ENCODE assay signal across 7 mouse cellular contexts in the genomic region with DNA sequence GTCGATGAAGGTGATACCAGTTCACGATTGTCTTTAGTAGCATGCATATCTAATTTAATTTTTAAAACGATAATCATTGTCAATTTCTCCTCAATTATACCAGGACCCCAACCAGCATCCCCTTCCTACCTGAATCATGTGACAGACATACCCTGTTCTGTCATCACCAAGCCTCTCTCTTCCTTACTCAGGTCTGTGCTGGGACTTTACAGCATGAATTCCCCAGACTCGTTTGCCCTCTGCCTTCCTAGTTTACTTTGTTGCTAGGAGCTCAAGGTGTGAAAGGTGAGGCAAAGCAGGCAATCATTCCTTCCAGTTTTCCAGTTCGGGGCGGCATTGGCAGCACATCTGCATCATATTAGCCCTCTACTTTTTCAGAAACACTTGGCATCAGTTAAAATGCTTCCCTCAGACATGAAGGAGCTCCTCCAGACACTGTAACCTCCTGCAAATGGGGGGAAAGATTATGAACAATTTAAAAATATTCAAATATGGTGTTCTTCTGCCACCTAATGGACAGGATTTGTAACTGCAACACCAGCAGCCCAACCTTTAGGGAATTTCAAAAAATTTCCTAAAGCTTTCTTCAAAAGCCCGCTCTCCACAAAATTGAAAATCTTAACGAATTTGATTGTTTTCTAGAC. TPM values are rescaled to one million over a fixed set of nuclear protein-coding genes. Genes with fewer than 3 reads are reported as not detected.
DNase-seq lines count a peak whose midpoint lies in the region; ATAC-seq and TF ChIP-seq lines count a peak whose summit lies in the region.

No protein-coding gene starts in this region.

- H3K4me1 ChIP-seq in liver, postnatal 0 days (ENCODE audit: insufficient read depth) = no peaks in the 10 kb centered on the region
- H3K4me1 ChIP-seq in liver, embryonic 11.5 days (replicated peaks; ENCODE audit: control insufficient read depth, insufficient read depth, low read length) = no peaks in the 10 kb centered on the region
- H3K4me1 ChIP-seq in forebrain, embryonic 15.5 days = 0 out of 2 replicates have a peak, but pooled peaks cover 3% of the 10 kb centered on the region

- H3K36me3 ChIP-seq in liver, postnatal 0 days (replicated peaks; ENCODE audit: insufficient read depth, low read length) = no peaks in the 10 kb centered on the region
- no peaks in the 10 kb centered on the region for H3K36me3 ChIP-seq in liver, embryonic 11.5 days (ENCODE audit: control insufficient read depth, insufficient read depth, low read length)
- no peaks in the 10 kb centered on the region for H3K36me3 ChIP-seq in forebrain, embryonic 15.5 days

- ATAC-seq in liver, postnatal 0 days = no peak
- ATAC-seq in liver, embryonic 11.5 days (replicated peaks; ENCODE audit: low FRiP score) = no peak
- ATAC-seq in forebrain, embryonic 15.5 days (replicated peaks) = peak; percentile 71
- ATAC-seq in megakaryocyte, adult 5-6 weeks (ENCODE audit: poor library complexity, severe bottlenecking) = peak; percentile 62

- H3K9me3 ChIP-seq in liver, postnatal 0 days (ENCODE audit: low read length) = no peaks in the 10 kb centered on the region
- no peaks in the 10 kb centered on the region for H3K9me3 ChIP-seq in liver, embryonic 11.5 days (ENCODE audit: control insufficient read depth, low read length)
- no peaks in the 10 kb centered on the region for H3K9me3 ChIP-seq in forebrain, embryonic 15.5 days

- TF ChIP-seq CTCF in liver, postnatal 0 days (IDR thresholded peaks at IDR 0.05; ENCODE audit: low read depth) = peak; percentile 70

- no peaks in the 10 kb centered on the region for H3K27me3 ChIP-seq in liver, postnatal 0 days (ENCODE audit: insufficient read depth, low read length)
- H3K27me3 ChIP-seq in liver, embryonic 11.5 days (replicated peaks; ENCODE audit: control insufficient read depth, insufficient read depth, low read length) = no peaks in the 10 kb centered on the region
- no peaks in the 10 kb centered on the region for H3K27me3 ChIP-seq in forebrain, embryonic 15.5 days

- 45% methylated on average over 8 of the region's 8 CpGs for WGBS in liver, postnatal 0 days (ENCODE audit: insufficient replicate concordance)
- 44% methylated on average over 8 of the region's 8 CpGs for WGBS in liver, embryonic 11.5 days
- 57% methylated on average over 8 of the region's 8 CpGs for WGBS in forebrain, embryonic 15.5 days

- no peak overlapping the region for H3K27ac ChIP-seq in liver, postnatal 0 days (ENCODE audit: low read depth)
- no peak overlapping the region for H3K27ac ChIP-seq in liver, embryonic 11.5 days (ENCODE audit: low read depth, low read length)
- H3K27ac ChIP-seq in forebrain, embryonic 15.5 days (replicated peaks) = no peak overlapping the region

- no peak for TF ChIP-seq EP300 in liver, postnatal 0 days (IDR thresholded peaks at IDR 0.05; ENCODE audit: low read depth)

- DNase-seq in liver, postnatal 0 days = no peak
- no peak for DNase-seq in liver, embryonic 11.5 days (ENCODE audit: low spot score)
- DNase-seq in adipocyte (ENCODE audit: low spot score) = peak; percentile 58
- no peak for DNase-seq in adrenal gland, adult 18-20 months (ENCODE audit: low spot score in 2 of 2)
- DNase-seq in testis, postnatal 14 days (ENCODE audit: low spot score) = no peak

- no peak overlapping the region for H3K4me2 ChIP-seq in liver, postnatal 0 days (ENCODE audit: low read depth, low read length)
- H3K4me2 ChIP-seq in liver, embryonic 11.5 days = no peak overlapping the region
- no peak overlapping the region for H3K4me2 ChIP-seq in forebrain, embryonic 15.5 days (replicated peaks)

- no peak overlapping the region for H3K9ac ChIP-seq in liver, postnatal 0 days (replicated peaks)
- H3K9ac ChIP-seq in liver, embryonic 11.5 days (ENCODE audit: low read depth, low read length) = no peak overlapping the region
- H3K9ac ChIP-seq in forebrain, embryonic 15.5 days (replicated peaks) = no peak overlapping the region

- H3K4me3 ChIP-seq in liver, postnatal 0 days (ENCODE audit: low read depth, low read length) = no peak overlapping the region
- no peak overlapping the region for H3K4me3 ChIP-seq in liver, embryonic 11.5 days (ENCODE audit: low read depth, low read length)
- no peak overlapping the region for H3K4me3 ChIP-seq in forebrain, embryonic 15.5 days

RNA-seq across cellular contexts. Expression of a gene that starts 36.3 kb away (rescaled TPM):
- 15.5 and 18.4 TPM in 2 replicates for polyA plus RNA-seq in liver, postnatal 0 days (2015; fragmentation: Nextera tagmentation; extraction: Ambion mirVana)
- 0.29 and 0.86 TPM in 2 replicates for polyA plus RNA-seq in liver, embryonic 11.5 days (2014; fragmentation: Nextera tagmentation; extraction: Ambion mirVana)
- 0.08 and 0.10 TPM in 2 replicates for polyA plus RNA-seq in forebrain, embryonic 15.5 days (2015; fragmentation: Nextera tagmentation; extraction: Ambion mirVana)
- total RNA-seq in megakaryocyte, adult 5-6 weeks (2015) = 0.07 and 0.76 TPM in 2 replicates
- 0.55 and 1.1 TPM in 2 replicates for total RNA-seq in megakaryocyte, adult 5-6 weeks (2017)
- total RNA-seq in adrenal gland, adult 18-20 months (2021) = 10 to 100 TPM; 12.6 to 64.5 TPM

RNA-seq across cellular contexts. Expression of a gene that starts 49.4 kb away (rescaled TPM):
- 132 and 136 TPM in 2 replicates for polyA plus RNA-seq in liver, postnatal 0 days (2015; fragmentation: Nextera tagmentation; extraction: Ambion mirVana)
- 242 and 243 TPM in 2 replicates for polyA plus RNA-seq in liver, embryonic 11.5 days (2014; fragmentation: Nextera tagmentation; extraction: Ambion mirVana)
- polyA plus RNA-seq in forebrain, embryonic 15.5 days (2015; fragmentation: Nextera tagmentation; extraction: Ambion mirVana) = 138 and 140 TPM in 2 replicates
- total RNA-seq in megakaryocyte, adult 5-6 weeks (2015) = 291 and 295 TPM in 2 replicates
- 122 and 177 TPM in 2 replicates for total RNA-seq in megakaryocyte, adult 5-6 weeks (2017)
- total RNA-seq in adrenal gland, adult 18-20 months (2021) = 10 to 100 TPM; 88.9 to 97.1 TPM

Comparison
In these comparisons a context has a peak if more than half of its experiments do, and no peak if none do; other contexts are left out.
1. ATAC-seq: peak in forebrain, embryonic 15.5 days (single experiment) and megakaryocyte, adult 5-6 weeks (single experiment); none in liver, postnatal 0 days (single experiment) and liver, embryonic 11.5 days (single experiment).